Mouse (Mus musculus) heart, postnatal 0 days (tissue): ENCODE measurements at regions not wholly inside any gene's neighbourhood (a gene's known extent, or its start where the extent isn't known, plus 50 kb on each side); places are given as distances from the start of the nearest gene placed in this dataset.

Source experiments
- CTCF ChIP-seq: IDR thresholded peaks from 2 replicates; pipeline ENCODE4 v1.5.1; 2016; ENCODE audit warnings: antibody characterized with exemption, control low read depth, low read depth
- EP300 ChIP-seq: IDR thresholded peaks from 2 replicates; pipeline ENCODE4 v1.6.1; 2016; ENCODE audit warnings: antibody characterized with exemption, low read depth

GRCm38 (mm10) chr1:73118661-73119060, 103.0 kb upstream of the Tnp1 start:
- TF ChIP-seq CTCF (no peak), EP300 (no peak)
